Mouse (Mus musculus) liver, embryonic 14.5 days (tissue): ENCODE measurements around the gene Gtf2ird1.
A peak's percentile ranks its signal among the peaks of the same experiment; 100 is the strongest.

Experiments used
- CTCF ChIP-seq: IDR thresholded peaks from 2 replicates; pipeline ENCODE4 v1.5.1; 2016; ENCODE audit warnings: antibody characterized with exemption, low read depth, control low read depth
- EP300 ChIP-seq: IDR thresholded peaks from 2 replicates; pipeline ENCODE4 v1.6.1; 2016; ENCODE audit warnings: antibody characterized with exemption, low read depth

GRCm38 (mm10) chr5:134489583-134489982 is 33.1 kb upstream of the Gtf2ird1 start:
- TF ChIP-seq CTCF (peak; percentile 70), EP300 (no peak)
